Mouse (Mus musculus): ENCODE results near the gene Tppp.

GRCm38 (mm10) chr13:73990761-73991160, 18.4 kb upstream of the Tppp start:
- TF ChIP-seq CTCF (IDR thresholded peaks at IDR 0.05; ENCODE audit: insufficient read depth, low read depth, low read length) (no peak), POLR2A (IDR thresholded peaks at IDR 0.05; ENCODE audit: insufficient read depth, low read depth, low read length) (no peak)
